Mouse (Mus musculus) hindbrain, embryonic 11.5 days (tissue): ENCODE results near the gene Wwc1. TPM values are rescaled to one million over a fixed set of nuclear protein-coding genes. Genes with fewer than 3 reads are reported as not detected.

Source experiments
- ATAC-seq: fragments of 200-750 bp; cut with Nextera tagmentation; 2 replicates; pipeline ENCODE4 v1.8.0; 2017; ENCODE audit warnings: mild to moderate bottlenecking, moderate TSS enrichment, moderate library complexity; ENCODE audit not compliant: low FRiP score
- DNase-seq: peaks from one replicate; pipeline ENCODE4 v3.0.0-alpha.2; 2015; ENCODE audit warnings: low spot score
- H3K27ac ChIP-seq: fragments of 300-500 bp; sonication (generic); 2 replicates; pipeline ENCODE4 v1.5.1; 2014; ENCODE audit warnings: mild to moderate bottlenecking, low read depth, low read length
- H3K27me3 ChIP-seq: fragments of 300-500 bp; sonication (generic); 2 replicates; pipeline ENCODE4 v1.6.1; 2014; ENCODE audit warnings: mild to moderate bottlenecking, low read length, moderate library complexity, mixed read lengths; ENCODE audit not compliant: control insufficient read depth, insufficient read depth
- H3K36me3 ChIP-seq: fragments of 300-500 bp; sonication (generic); 2 replicates; pipeline ENCODE4 v1.6.1; 2014; ENCODE audit warnings: mild to moderate bottlenecking, low read length, moderate library complexity, mixed read lengths; ENCODE audit not compliant: control insufficient read depth, insufficient read depth
- H3K4me1 ChIP-seq: fragments of 300-500 bp; sonication (generic); replicated peaks from 2 replicates; pipeline ENCODE4 v1.6.1; 2014; ENCODE audit warnings: low read length, mixed read lengths; ENCODE audit not compliant: control insufficient read depth, insufficient read depth
- H3K4me2 ChIP-seq: fragments of 300-500 bp; sonication (generic); replicated peaks from 2 replicates; pipeline ENCODE4 v1.6.1; 2014; ENCODE audit warnings: mild to moderate bottlenecking, low read depth, low read length
- H3K4me3 ChIP-seq: fragments of 300-500 bp; sonication (generic); 2 replicates; pipeline ENCODE4 v1.5.1; 2014; ENCODE audit warnings: low read depth, low read length
- H3K9ac ChIP-seq: fragments of 300-500 bp; sonication (generic); 2 replicates; pipeline ENCODE4 v1.6.1; 2014; ENCODE audit warnings: low read depth, low read length
- H3K9me3 ChIP-seq: fragments of 300-500 bp; sonication (generic); 2 replicates; pipeline ENCODE4 v1.6.1; 2016; ENCODE audit warnings: low read length; ENCODE audit not compliant: control insufficient read depth
- WGBS: fragments of 180-500 bp; shearing (Covaris S2); extraction: QIAGEN DNeasy Blood & Tissue Kit; methylation state at CpG from one replicate; pipeline ENCODE4 v1.1.7; 2014; 5-methylcytosine and 5-hydroxymethylcytosine counted together
- polyA plus RNA-seq: library from polyadenylated mRNA; unstranded; fragments of >200 nt; fragmentation: Nextera tagmentation; extraction: Ambion mirVana; gene quantifications from 2 replicates; pipeline ENCODE4 v1.2.1, GENCODE M21; 2014

The Wwc1 gene
- polyA plus RNA-seq, 1 experiment from 2014 or later = 7.0 TPM

GRCm38 (mm10) chr11:35866140-35866539, 114.2 kb downstream of the Wwc1 start:
- no peak for ATAC-seq
- Histone ChIP-seq H3K36me3 (no peaks in the 10 kb centered on the region), H3K27me3 (no peaks in the 10 kb centered on the region), H3K4me3 (no peak overlapping the region), H3K27ac (peak overlapping the region; percentile 87), H3K4me2 (no peak overlapping the region), H3K9ac (peak overlapping the region; percentile 35; the same call in 1 of the 2 replicates), H3K9me3 (no peaks in the 10 kb centered on the region), H3K4me1 (peaks cover 24% of the 10 kb centered on the region)
- DNase-seq = no peak
- 64% methylated on average over 7 of the region's 7 CpGs for WGBS

- Histone ChIP-seq H3K4me3 (no peak overlapping the region), H3K27ac (peak overlapping the region; percentile 87), H3K27me3 (no peaks in the 10 kb centered on the region), H3K9me3 (no peaks in the 10 kb centered on the region), H3K36me3 (no peaks in the 10 kb centered on the region), H3K4me1 (peaks cover 24% of the 10 kb centered on the region), H3K9ac (peak overlapping the region; percentile 57), H3K4me2 (peak overlapping the region; percentile 23; the same call in 1 of the 2 replicates)
- ATAC-seq (peak; percentile 93), DNase-seq (peak; percentile 83)
- 20% methylated on average over 9 of the region's 9 CpGs for WGBS
Measured at GRCm38 (mm10) chr11:35864981-35865604, 115.2 kb downstream of the Wwc1 start.

- no peaks in the 10 kb centered on the region for H3K27me3 ChIP-seq
- no peak overlapping the region for H3K4me3 ChIP-seq
- ATAC-seq = no peak
- no peaks in the 10 kb centered on the region for H3K36me3 ChIP-seq
- DNase-seq = no peak
- H3K9me3 ChIP-seq = no peaks in the 10 kb centered on the region
- H3K9ac ChIP-seq = no peak overlapping the region
- no peak overlapping the region for H3K4me2 ChIP-seq
- 88% methylated on average over 5 of the region's 5 CpGs for WGBS
- H3K4me1 ChIP-seq = peaks cover 24% of the 10 kb centered on the region
- H3K27ac ChIP-seq = no peak overlapping the region
Measured at GRCm38 (mm10) chr11:35863653-35864052, 116.7 kb downstream of the Wwc1 start.

- Histone ChIP-seq H3K9ac (no peak overlapping the region), H3K27ac (peak overlapping the region; percentile 83), H3K4me3 (no peak overlapping the region), H3K9me3 (no peaks in the 10 kb centered on the region), H3K4me1 (peaks cover 9% of the 10 kb centered on the region), H3K27me3 (no peaks in the 10 kb centered on the region), H3K4me2 (no peak overlapping the region), H3K36me3 (no peaks in the 10 kb centered on the region)
- no peak for ATAC-seq
- WGBS = 76% methylated on average over 12 of the region's 12 CpGs
- no peak for DNase-seq
Measured at GRCm38 (mm10) chr11:35857395-35858067, 122.8 kb downstream of the Wwc1 start.

- 33% methylated on average over 11 of the region's 11 CpGs for WGBS
- no peaks in the 10 kb centered on the region for H3K9me3 ChIP-seq
- no peaks in the 10 kb centered on the region for H3K27me3 ChIP-seq
- H3K4me3 ChIP-seq = no peak overlapping the region
- H3K27ac ChIP-seq = peak overlapping the region; percentile 83
- ATAC-seq = peak; percentile 93
- H3K4me1 ChIP-seq = peaks cover 9% of the 10 kb centered on the region
- H3K36me3 ChIP-seq = no peaks in the 10 kb centered on the region
- peak; percentile 81 for DNase-seq
- no peak overlapping the region for H3K4me2 ChIP-seq
- no peak overlapping the region for H3K9ac ChIP-seq
Measured at GRCm38 (mm10) chr11:35856359-35857040, 123.8 kb downstream of the Wwc1 start.

GRCm38 (mm10) chr11:35855567-35855966, 124.8 kb downstream of the Wwc1 start:
- H3K4me3 ChIP-seq = no peak overlapping the region
- ATAC-seq = no peak
- peaks cover 9% of the 10 kb centered on the region for H3K4me1 ChIP-seq
- no peak overlapping the region for H3K9ac ChIP-seq
- H3K27ac ChIP-seq = 0 out of 2 replicates have a peak overlapping the region, but pooled peaks have one; percentile 83
- DNase-seq = no peak
- WGBS = 84% methylated on average over 7 of the region's 9 CpGs
- H3K36me3 ChIP-seq = no peaks in the 10 kb centered on the region
- H3K4me2 ChIP-seq = no peak overlapping the region
- H3K9me3 ChIP-seq = no peaks in the 10 kb centered on the region
- no peaks in the 10 kb centered on the region for H3K27me3 ChIP-seq

GRCm38 (mm10) chr11:35854941-35855340, 125.4 kb downstream of the Wwc1 start:
- Histone ChIP-seq H3K36me3 (no peaks in the 10 kb centered on the region), H3K27me3 (no peaks in the 10 kb centered on the region), H3K4me1 (peaks cover 9% of the 10 kb centered on the region), H3K9ac (no peak overlapping the region), H3K4me2 (no peak overlapping the region), H3K4me3 (no peak overlapping the region), H3K27ac (peak overlapping the region; percentile 27; the same call in 1 of the 2 replicates), H3K9me3 (no peaks in the 10 kb centered on the region)
- ATAC-seq = no peak
- DNase-seq = no peak
- 77% methylated on average over 5 of the region's 5 CpGs for WGBS

- Histone ChIP-seq H3K36me3 (no peaks in the 10 kb centered on the region), H3K4me3 (no peak overlapping the region), H3K9me3 (no peaks in the 10 kb centered on the region), H3K9ac (no peak overlapping the region), H3K4me2 (no peak overlapping the region), H3K27ac (no peak overlapping the region), H3K4me1 (peaks cover 9% of the 10 kb centered on the region), H3K27me3 (no peaks in the 10 kb centered on the region)
- DNase-seq (no peak), ATAC-seq (no peak)
- WGBS = 95% methylated on average over 4 of the region's 4 CpGs
Measured at GRCm38 (mm10) chr11:35853651-35854050, 126.7 kb downstream of the Wwc1 start.
